Mouse (Mus musculus) E14TG2a.4 (cell line): ENCODE results near the gene Tmem132b.

Experiments used
- CTCF ChIP-seq: conservative IDR thresholded peaks from 2 replicates; pipeline ENCODE4 v1.5.1; 2014; ENCODE audit warnings: low read length
- NANOG ChIP-seq: IDR thresholded peaks from 2 replicates; pipeline ENCODE4 v1.6.1; 2014; ENCODE audit warnings: borderline replicate concordance, low read length, mixed read lengths

GRCm38 (mm10) chr5:125523361-125523760 lies 8.2 kb upstream of the Tmem132b start:
- TF ChIP-seq CTCF (no peak), NANOG (no peak)
